Mouse (Mus musculus) kidney, embryonic 16.5 days (tissue): Measurements from ENCODE around the gene Kcnk2. TPM values are rescaled to one million over a fixed set of nuclear protein-coding genes. Genes with fewer than 3 reads are reported as not detected.
A peak's percentile ranks its signal among the peaks of the same experiment; 100 is the strongest.

Experiments
- ATAC-seq: fragments of 200-750 bp; cut with Nextera tagmentation; 2 replicates; pipeline ENCODE4 v1.8.0; 2017; ENCODE audit warnings: moderate TSS enrichment; ENCODE audit not compliant: low FRiP score, low TSS enrichment
- H3K27ac ChIP-seq: fragments of 300-500 bp; sonication (generic); 2 replicates; pipeline ENCODE4 v1.5.1; 2014; ENCODE audit warnings: low read length
- H3K27me3 ChIP-seq: fragments of 300-500 bp; sonication (generic); 2 replicates; pipeline ENCODE4 v1.6.1; 2014; ENCODE audit warnings: low read length, control low read depth, mixed read lengths; ENCODE audit not compliant: insufficient read depth
- H3K36me3 ChIP-seq: fragments of 300-500 bp; sonication (generic); 2 replicates; pipeline ENCODE4 v1.6.1; 2014; ENCODE audit warnings: low read length, control low read depth, mixed read lengths; ENCODE audit not compliant: insufficient read depth
- H3K4me1 ChIP-seq: fragments of 300-500 bp; sonication (generic); 2 replicates; pipeline ENCODE4 v1.6.1; 2014; ENCODE audit warnings: low read length, control low read depth, mixed read lengths; ENCODE audit not compliant: insufficient read depth
- H3K4me2 ChIP-seq: fragments of 300-500 bp; sonication (generic); replicated peaks from 2 replicates; pipeline ENCODE4 v1.6.1; 2014; ENCODE audit warnings: low read depth, low read length
- H3K4me3 ChIP-seq: fragments of 300-500 bp; sonication (generic); 2 replicates; pipeline ENCODE4 v1.5.1; 2014; ENCODE audit warnings: mild to moderate bottlenecking, low read length
- H3K9ac ChIP-seq: fragments of 300-500 bp; sonication (generic); replicated peaks from 2 replicates; pipeline ENCODE4 v1.6.1; 2014; ENCODE audit warnings: low read length
- H3K9me3 ChIP-seq: fragments of 300-500 bp; sonication (generic); 2 replicates; pipeline ENCODE4 v1.6.1; 2016; ENCODE audit warnings: low read length, control low read depth
- WGBS: fragments of 180-500 bp; shearing (Covaris S2); extraction: QIAGEN DNeasy Blood & Tissue Kit; methylation state at CpG from one replicate; pipeline ENCODE4 v1.1.7; 2014; 5-methylcytosine and 5-hydroxymethylcytosine counted together
- polyA plus RNA-seq: library from polyadenylated mRNA; unstranded; fragments of >200 nt; fragmentation: Nextera tagmentation; extraction: Ambion mirVana; gene quantifications from 2 replicates; pipeline ENCODE4 v1.2.1, GENCODE M21; 2015

Kcnk2 gene
- polyA plus RNA-seq, 1 experiment from 2014 or later, result 1.9 TPM

GRCm38 (mm10) chr1:189235261-189235660, 166.8 kb downstream of the Kcnk2 start:
- Histone ChIP-seq H3K4me3 (no peak overlapping the region), H3K4me2 (no peak overlapping the region), H3K4me1 (no peaks in the 10 kb centered on the region), H3K27me3 (no peaks in the 10 kb centered on the region), H3K9me3 (no peaks in the 10 kb centered on the region), H3K36me3 (no peaks in the 10 kb centered on the region), H3K9ac (no peak overlapping the region), H3K27ac (no peak overlapping the region)
- ATAC-seq, result no peak
- 65% methylated on average over 5 of the region's 5 CpGs for whole genome bisulfite sequencing

- Histone ChIP-seq H3K4me1 (peaks cover 3% of the 10 kb centered on the region; the same call in 1 of the 2 replicates), H3K27me3 (no peaks in the 10 kb centered on the region), H3K4me2 (no peak overlapping the region), H3K4me3 (no peak overlapping the region), H3K9me3 (no peaks in the 10 kb centered on the region), H3K9ac (no peak overlapping the region), H3K27ac (no peak overlapping the region), H3K36me3 (no peaks in the 10 kb centered on the region)
- 74% methylated on average over 6 of the region's 6 CpGs for WGBS
- no peak for ATAC-seq
Measured at GRCm38 (mm10) chr1:189232829-189233228, 169.2 kb downstream of the Kcnk2 start.

GRCm38 (mm10) chr1:189228222-189229084, 173.6 kb downstream of the Kcnk2 start:
- no peaks in the 10 kb centered on the region for H3K9me3 ChIP-seq
- no peak overlapping the region for H3K9ac ChIP-seq
- H3K4me2 ChIP-seq, result no peak overlapping the region
- peaks cover 3% of the 10 kb centered on the region; the same call in 1 of the 2 replicates for H3K4me1 ChIP-seq
- H3K4me3 ChIP-seq, result no peak overlapping the region
- no peak overlapping the region for H3K27ac ChIP-seq
- WGBS, result 45% methylated on average over 19 of the region's 19 CpGs
- ATAC-seq, result no peak
- no peaks in the 10 kb centered on the region for H3K36me3 ChIP-seq
- H3K27me3 ChIP-seq, result no peaks in the 10 kb centered on the region

- Histone ChIP-seq H3K27me3 (no peaks in the 10 kb centered on the region), H3K4me1 (peaks cover 3% of the 10 kb centered on the region; the same call in 1 of the 2 replicates), H3K36me3 (no peaks in the 10 kb centered on the region), H3K27ac (no peak overlapping the region), H3K9me3 (no peaks in the 10 kb centered on the region), H3K9ac (no peak overlapping the region), H3K4me3 (no peak overlapping the region), H3K4me2 (no peak overlapping the region)
- 76% methylated on average over 4 of the region's 4 CpGs for WGBS
- ATAC-seq, result no peak
Measured at GRCm38 (mm10) chr1:189227479-189227878, 174.6 kb downstream of the Kcnk2 start.

- H3K36me3 ChIP-seq, result no peaks in the 10 kb centered on the region
- no peak overlapping the region for H3K4me3 ChIP-seq
- H3K4me1 ChIP-seq, result no peaks in the 10 kb centered on the region
- H3K4me2 ChIP-seq, result no peak overlapping the region
- H3K27ac ChIP-seq, result no peak overlapping the region
- no peaks in the 10 kb centered on the region for H3K27me3 ChIP-seq
- ATAC-seq, result no peak
- no peaks in the 10 kb centered on the region for H3K9me3 ChIP-seq
- WGBS, result 84% methylated on average over 10 of the region's 10 CpGs
- no peak overlapping the region for H3K9ac ChIP-seq
Measured at GRCm38 (mm10) chr1:189219051-189219450, 183.0 kb downstream of the Kcnk2 start.

GRCm38 (mm10) chr1:189217751-189218564, 184.1 kb downstream of the Kcnk2 start:
- ATAC-seq, result 0 out of 2 replicates have a peak, but pooled peaks have one; percentile 63

GRCm38 (mm10) chr1:189215131-189215530, 186.9 kb downstream of the Kcnk2 start:
- Histone ChIP-seq H3K9ac (no peak overlapping the region), H3K36me3 (no peaks in the 10 kb centered on the region), H3K27me3 (no peaks in the 10 kb centered on the region), H3K4me2 (no peak overlapping the region), H3K4me1 (no peaks in the 10 kb centered on the region), H3K9me3 (no peaks in the 10 kb centered on the region), H3K27ac (no peak overlapping the region), H3K4me3 (no peak overlapping the region)
- WGBS, result 69% methylated on average over 9 of the region's 9 CpGs
- no peak for ATAC-seq

More at GRCm38 (mm10) chr1:189217751-189218564, 184.1 kb downstream of the Kcnk2 start:
- Histone ChIP-seq H3K36me3 (no peaks in the 10 kb centered on the region), H3K9me3 (no peaks in the 10 kb centered on the region), H3K27me3 (no peaks in the 10 kb centered on the region), H3K4me3 (no peak overlapping the region), H3K4me1 (no peaks in the 10 kb centered on the region), H3K9ac (no peak overlapping the region), H3K27ac (no peak overlapping the region), H3K4me2 (no peak overlapping the region)
- WGBS, result 87% methylated on average over 11 of the region's 11 CpGs

- no peak overlapping the region for H3K27ac ChIP-seq
- H3K4me3 ChIP-seq, result no peak overlapping the region
- no peaks in the 10 kb centered on the region for H3K9me3 ChIP-seq
- H3K36me3 ChIP-seq, result no peaks in the 10 kb centered on the region
- H3K4me2 ChIP-seq, result no peak overlapping the region
- no peaks in the 10 kb centered on the region for H3K4me1 ChIP-seq
- no peak overlapping the region for H3K9ac ChIP-seq
- no peak for ATAC-seq
- WGBS, result 84% methylated on average over 3 of the region's 3 CpGs
- no peaks in the 10 kb centered on the region for H3K27me3 ChIP-seq
Measured at GRCm38 (mm10) chr1:189214477-189214876, 187.6 kb downstream of the Kcnk2 start.

GRCm38 (mm10) chr1:189209715-189210108, 192.4 kb downstream of the Kcnk2 start:
- no peak overlapping the region for H3K4me2 ChIP-seq
- WGBS, result 84% methylated on average over 17 of the region's 17 CpGs
- no peaks in the 10 kb centered on the region for H3K4me1 ChIP-seq
- no peak overlapping the region for H3K27ac ChIP-seq
- no peak overlapping the region for H3K9ac ChIP-seq
- H3K9me3 ChIP-seq, result no peaks in the 10 kb centered on the region
- no peaks in the 10 kb centered on the region for H3K27me3 ChIP-seq
- ATAC-seq, result no peak
- no peak overlapping the region for H3K4me3 ChIP-seq
- H3K36me3 ChIP-seq, result no peaks in the 10 kb centered on the region
